Mouse (Mus musculus): Measurements from ENCODE around the gene Syt13. TPM values are rescaled to one million over a fixed set of nuclear protein-coding genes. Genes with fewer than 3 reads are reported as not detected.

Gene Syt13
- total and polyA plus RNA-seq, 3 experiments = not detected

DNA sequence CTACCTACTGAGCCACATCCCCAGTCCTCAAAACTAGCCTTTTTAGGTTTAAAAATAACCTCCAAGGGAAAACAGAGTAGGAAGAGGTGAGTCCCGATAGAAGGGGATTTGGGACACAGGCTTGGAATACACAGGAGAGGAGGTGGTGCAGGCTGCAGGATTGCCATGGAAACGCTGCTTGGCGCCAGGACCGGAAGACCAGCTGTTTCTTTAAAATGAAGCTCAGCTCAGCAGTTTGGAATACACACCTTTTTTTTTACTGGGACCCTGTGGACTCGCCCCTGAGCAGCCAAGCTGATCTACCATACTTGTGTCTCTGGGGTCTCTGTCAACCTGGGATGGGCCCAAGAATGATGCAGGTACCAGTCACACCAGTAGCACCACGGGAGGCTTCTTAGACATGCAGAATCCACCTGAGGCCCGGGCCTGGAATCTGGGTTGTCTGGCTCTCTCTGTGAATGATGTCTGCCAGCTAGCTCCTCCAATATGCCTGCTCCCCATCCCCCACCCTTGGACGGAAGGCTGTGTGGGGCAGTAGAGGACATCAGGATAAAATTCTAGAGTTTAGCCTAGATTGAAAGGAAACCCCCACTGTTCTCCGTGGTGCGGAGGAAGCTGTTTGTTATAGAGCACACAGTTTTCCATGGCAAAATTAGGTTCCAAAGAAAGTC is 19.5 kb downstream of the Syt13 start:
- Histone ChIP-seq H3K9ac (ENCODE audit: insufficient read depth, low read depth) (no peak overlapping the region), H3K79me2 (replicated peaks; ENCODE audit: control insufficient read depth, extremely low read depth, insufficient read depth, poor library complexity, severe bottlenecking) (no peaks in the 10 kb centered on the region), H3K4me3 (replicated peaks in 1 of 3; ENCODE audit: low read depth in 2 of 3, low read length in 2 of 3, poor library complexity in 1 of 3) (no peak overlapping the region), H3K27me3 (replicated peaks) (peaks cover 82% of the 10 kb centered on the region), H3K4me2 (ENCODE audit: insufficient read depth, low read depth, poor library complexity, severe bottlenecking) (no peak overlapping the region), H3K36me3 (replicated peaks in 1 of 2; ENCODE audit: control insufficient read depth in 1 of 2, insufficient read depth in 1 of 2, low read length in 1 of 2) (no peaks in the 10 kb centered on the region), H3K27ac (ENCODE audit: insufficient read depth, low read depth) (no peak overlapping the region), H3K4me1 (ENCODE audit: control insufficient read depth in 1 of 2, insufficient read depth in 2 of 2) (no peaks in the 10 kb centered on the region), H3K9me3 (replicated peaks; ENCODE audit: low read length) (no peaks in the 10 kb centered on the region)
- in situ Hi-C loops (cut with MboI; ENCODE audit: low pct_ligation_motif_present, low pct_unique_long_range_greater_than_20kb, low sequenced_read_pairs) (no loop called here), dilution Hi-C loops (cut with MboI; ENCODE audit: extremely low pct_ligation_motif_present, extremely low pct_unique_long_range_greater_than_20kb, low sequenced_read_pairs) (no loop called here)
- TF ChIP-seq ZNF384 (IDR thresholded peaks at IDR 0.05; ENCODE audit: low read depth, low read length) = no peak
- TF ChIP-seq MAX (IDR thresholded peaks at IDR 0.05; ENCODE audit: low read length) = no peak
- no peak for TF ChIP-seq CHD2 (IDR thresholded peaks at IDR 0.05; ENCODE audit: low read length)
- no peak for TF ChIP-seq RAD21 (IDR thresholded peaks at IDR 0.05; ENCODE audit: low read depth, low read length)
- no peak for TF ChIP-seq CHD1 (IDR thresholded peaks at IDR 0.05; ENCODE audit: low read depth, low read length)
- TF ChIP-seq TCF12 (IDR thresholded peaks at IDR 0.05; ENCODE audit: low read depth, low read length) = no peak
- no peak for TF ChIP-seq EP300 (IDR thresholded peaks at IDR 0.05; ENCODE audit: low read length)
- no peak for TF ChIP-seq ZKSCAN1 (IDR thresholded peaks at IDR 0.05; ENCODE audit: borderline replicate concordance, low read depth, low read length)
- no peak for DNase-seq (ENCODE audit: extremely low read depth)

DNA sequence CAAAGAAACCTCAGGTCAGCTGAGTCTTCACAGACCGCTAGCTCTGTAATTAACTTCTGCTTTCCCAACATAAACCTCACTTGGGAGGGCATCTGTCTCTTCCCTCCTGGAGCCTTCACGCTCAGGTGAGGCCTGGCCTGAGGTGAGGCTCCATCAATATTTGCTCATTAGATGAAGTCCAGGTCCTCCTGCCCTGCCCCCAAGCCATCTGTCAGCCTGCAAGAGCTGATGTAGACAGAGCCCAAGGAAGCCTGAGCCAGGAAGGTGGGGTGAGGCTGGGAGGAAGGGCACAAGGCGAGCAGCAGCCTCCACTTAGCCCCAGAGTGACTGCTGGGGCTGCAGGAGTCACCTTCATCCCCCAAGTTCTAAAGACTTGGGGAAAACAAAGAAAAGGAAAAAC is 20.6 kb downstream of the Syt13 start:
- Histone ChIP-seq H3K4me1 (ENCODE audit: control insufficient read depth in 1 of 2, insufficient read depth in 2 of 2) (no peaks in the 10 kb centered on the region), H3K4me3 (replicated peaks in 1 of 3; ENCODE audit: low read depth in 2 of 3, low read length in 2 of 3, poor library complexity in 1 of 3) (no peak overlapping the region), H3K36me3 (replicated peaks in 1 of 2; ENCODE audit: control insufficient read depth in 1 of 2, insufficient read depth in 1 of 2, low read length in 1 of 2) (no peaks in the 10 kb centered on the region), H3K27ac (ENCODE audit: insufficient read depth, low read depth) (no peak overlapping the region), H3K9ac (ENCODE audit: insufficient read depth, low read depth) (no peak overlapping the region), H3K9me3 (replicated peaks; ENCODE audit: low read length) (no peaks in the 10 kb centered on the region), H3K27me3 (replicated peaks) (peaks cover 81% of the 10 kb centered on the region), H3K4me2 (ENCODE audit: insufficient read depth, low read depth, poor library complexity, severe bottlenecking) (no peak overlapping the region), H3K79me2 (replicated peaks; ENCODE audit: control insufficient read depth, extremely low read depth, insufficient read depth, poor library complexity, severe bottlenecking) (no peaks in the 10 kb centered on the region)
- no peak for TF ChIP-seq ZC3H11A (IDR thresholded peaks at IDR 0.05; ENCODE audit: low read depth, low read length)
- no peak for TF ChIP-seq POLR2A (IDR thresholded peaks at IDR 0.05; ENCODE audit: low read depth, low read length)
- no peak for TF ChIP-seq MAZ (IDR thresholded peaks at IDR 0.05; ENCODE audit: low read depth, low read length)
- no peak for TF ChIP-seq NRF1 (IDR thresholded peaks at IDR 0.05; ENCODE audit: low read depth, low read length)
- no peak for TF ChIP-seq CHD1 (IDR thresholded peaks at IDR 0.05; ENCODE audit: low read depth, low read length)
- DNase-seq (ENCODE audit: extremely low read depth) = no peak
- in situ Hi-C loops (cut with MboI; ENCODE audit: low pct_ligation_motif_present, low pct_unique_long_range_greater_than_20kb, low sequenced_read_pairs) (no loop called here), dilution Hi-C loops (cut with MboI; ENCODE audit: extremely low pct_ligation_motif_present, extremely low pct_unique_long_range_greater_than_20kb, low sequenced_read_pairs) (no loop called here)

DNA sequence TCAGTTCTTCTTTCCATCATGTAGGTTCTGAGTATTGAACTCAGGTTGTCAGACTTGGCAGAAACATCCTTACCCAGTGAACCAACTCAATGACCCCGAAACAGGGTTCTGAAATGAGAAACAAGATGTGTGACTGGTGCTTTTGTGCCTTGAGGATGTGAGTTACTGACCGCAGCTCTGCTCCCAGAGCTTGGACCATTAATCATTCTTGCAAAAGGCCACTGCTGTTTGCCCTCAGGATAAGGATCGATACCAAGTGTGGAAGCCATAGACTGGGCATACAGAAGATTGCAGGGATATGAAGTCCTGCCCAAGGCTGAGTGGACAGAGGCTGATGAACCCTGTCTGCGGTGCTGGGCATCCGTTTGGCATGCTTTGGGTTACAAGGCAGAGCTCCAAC is 23.2 kb downstream of the Syt13 start:
- no peak for TF ChIP-seq MAX (IDR thresholded peaks at IDR 0.05; ENCODE audit: low read length)
- no peak for TF ChIP-seq RAD21 (IDR thresholded peaks at IDR 0.05; ENCODE audit: low read depth, low read length)
- TF ChIP-seq MEF2A (IDR thresholded peaks at IDR 0.05; ENCODE audit: borderline replicate concordance, low read depth, low read length) = no peak
- no peak for TF ChIP-seq TBP (conservative IDR thresholded peaks at IDR 0.05; ENCODE audit: low read depth, low read length)
- TF ChIP-seq RCOR1 (conservative IDR thresholded peaks at IDR 0.05; ENCODE audit: low read depth, low read length) = no peak
- no peak for TF ChIP-seq NELFE (IDR thresholded peaks at IDR 0.05; ENCODE audit: low read depth, low read length)
- TF ChIP-seq POLR2AphosphoS2 (IDR thresholded peaks at IDR 0.05; ENCODE audit: low read depth, low read length) = no peak
- TF ChIP-seq POLR2A (IDR thresholded peaks at IDR 0.05; ENCODE audit: low read depth, low read length) = no peak
- TF ChIP-seq JUN (IDR thresholded peaks at IDR 0.05; ENCODE audit: insufficient read depth, low read depth, low read length) = no peak
- dilution Hi-C loops (cut with MboI; ENCODE audit: extremely low pct_ligation_motif_present, extremely low pct_unique_long_range_greater_than_20kb, low sequenced_read_pairs) = no loop called here
- in situ Hi-C loops (cut with MboI; ENCODE audit: low pct_ligation_motif_present, low pct_unique_long_range_greater_than_20kb, low sequenced_read_pairs) = no loop called here
- Histone ChIP-seq H3K9me3 (replicated peaks; ENCODE audit: low read length) (no peaks in the 10 kb centered on the region), H3K4me1 (ENCODE audit: control insufficient read depth in 1 of 2, insufficient read depth in 2 of 2) (no peaks in the 10 kb centered on the region), H3K27me3 (replicated peaks) (peaks cover 82% of the 10 kb centered on the region), H3K4me2 (ENCODE audit: insufficient read depth, low read depth, poor library complexity, severe bottlenecking) (no peak overlapping the region), H3K27ac (ENCODE audit: insufficient read depth, low read depth) (no peak overlapping the region), H3K9ac (ENCODE audit: insufficient read depth, low read depth) (no peak overlapping the region), H3K4me3 (replicated peaks in 1 of 3; ENCODE audit: low read depth in 2 of 3, low read length in 2 of 3, poor library complexity in 1 of 3) (no peak overlapping the region), H3K79me2 (replicated peaks; ENCODE audit: control insufficient read depth, extremely low read depth, insufficient read depth, poor library complexity, severe bottlenecking) (no peaks in the 10 kb centered on the region), H3K36me3 (replicated peaks in 1 of 2; ENCODE audit: control insufficient read depth in 1 of 2, insufficient read depth in 1 of 2, low read length in 1 of 2) (no peaks in the 10 kb centered on the region)
- DNase-seq (ENCODE audit: extremely low read depth) = no peak

All from CH12.LX (cell line).